Mouse (Mus musculus) heart, postnatal 14 days (tissue): ENCODE measurements around the gene Cpxm2. TPM values are rescaled to one million over a fixed set of nuclear protein-coding genes. Genes with fewer than 3 reads are reported as not detected.

Experiments
- DNase-seq, 2 experiments: peaks; one replicate each; pipeline ENCODE4 v3.0.0; 2021 to 2022
- intact Hi-C: fragments of 180-260 bp; cut with DNase I; formaldehyde crosslinking; loops from one replicate; pipeline ENCODE4 v1.15.1; 2025
- total RNA-seq, 2 experiments: library from RNA; stranded (reverse); gene quantifications; 2 replicates each; pipeline ENCODE4 v1.2.3; 2021

Cpxm2 gene
- total RNA-seq, 2 experiments from 2014 or later, result 0.74 to 0.78 TPM

DNA sequence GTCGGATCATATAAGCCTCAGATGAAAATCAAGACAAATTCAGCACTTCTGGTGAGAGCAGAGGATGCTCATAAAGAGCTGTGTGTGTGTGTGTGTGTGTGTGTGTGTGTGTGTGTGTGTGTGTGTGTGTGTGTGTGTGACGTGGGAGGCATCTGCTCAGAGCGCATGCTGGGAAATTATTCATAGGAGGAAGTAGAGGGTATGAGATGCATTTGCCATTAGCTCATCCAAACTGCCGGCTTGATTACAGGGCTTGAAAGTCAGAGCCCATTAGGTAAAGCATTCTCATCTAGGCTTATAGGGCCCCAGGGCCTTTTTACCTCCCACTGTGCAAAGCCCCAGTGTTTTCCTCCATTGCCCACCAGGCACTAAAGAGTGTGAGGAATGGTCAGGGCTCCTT, 107.9 kb downstream of the Cpxm2 start:
- no peak for DNase-seq
- intact Hi-C loops, result no loop called here

GRCm38 (mm10) chr7:132031940-132032531, 122.5 kb downstream of the Cpxm2 start:
- intact Hi-C loops, result no loop called here

DNA sequence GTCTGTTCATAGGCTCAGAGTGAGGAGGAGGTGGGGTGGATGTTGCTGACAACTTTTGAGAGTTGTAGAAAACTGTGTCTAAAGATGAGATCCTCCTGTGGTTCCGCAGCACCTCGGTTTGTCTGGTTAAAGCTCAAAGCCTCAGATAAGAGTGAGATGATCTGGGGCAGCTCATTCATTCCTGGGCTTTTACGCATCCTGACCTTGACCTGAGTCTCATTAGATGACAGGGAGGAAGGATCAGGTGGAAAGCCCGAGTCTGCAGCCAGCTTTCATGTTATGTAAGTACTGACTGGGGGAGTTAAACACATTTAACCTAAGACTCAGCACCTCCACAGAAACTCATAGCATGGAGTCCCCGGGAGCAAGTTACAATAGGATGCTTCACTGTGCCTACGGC, 127.9 kb downstream of the Cpxm2 start:
- no peak for DNase-seq

More at GRCm38 (mm10) chr7:132031940-132032531, 122.5 kb downstream of the Cpxm2 start:
- DNase-seq, result no peak

DNA sequence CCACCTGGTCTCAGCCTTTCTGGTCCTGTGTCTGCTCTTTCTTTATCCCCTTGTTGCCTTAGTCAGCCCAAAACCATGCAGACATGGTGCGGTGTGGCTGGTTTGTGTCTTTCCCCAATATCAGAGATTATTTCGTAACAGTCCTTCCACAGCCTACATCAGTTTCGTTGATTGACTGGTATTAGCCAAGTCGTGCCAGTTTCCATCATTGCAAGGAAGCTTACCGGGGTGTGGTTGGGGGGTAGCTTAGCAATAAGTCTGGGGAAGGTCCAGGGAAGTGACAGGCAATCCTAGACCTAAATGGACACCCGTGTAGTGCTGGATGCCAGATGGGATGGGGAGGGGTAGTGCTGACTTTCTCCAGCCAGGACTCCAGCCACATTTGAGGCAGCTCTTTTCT, 128.9 kb downstream of the Cpxm2 start:
- intact Hi-C loops, result no loop called here
- no peak for DNase-seq

More for the DNA sequence above, 127.9 kb downstream of the Cpxm2 start:
- intact Hi-C loops, result no loop called here

- intact Hi-C loops, result no loop called here
- no peak for DNase-seq
These were observed 138.6 kb downstream of the Cpxm2 start for GRCm38 (mm10) chr7:132015933-132016332.

DNA sequence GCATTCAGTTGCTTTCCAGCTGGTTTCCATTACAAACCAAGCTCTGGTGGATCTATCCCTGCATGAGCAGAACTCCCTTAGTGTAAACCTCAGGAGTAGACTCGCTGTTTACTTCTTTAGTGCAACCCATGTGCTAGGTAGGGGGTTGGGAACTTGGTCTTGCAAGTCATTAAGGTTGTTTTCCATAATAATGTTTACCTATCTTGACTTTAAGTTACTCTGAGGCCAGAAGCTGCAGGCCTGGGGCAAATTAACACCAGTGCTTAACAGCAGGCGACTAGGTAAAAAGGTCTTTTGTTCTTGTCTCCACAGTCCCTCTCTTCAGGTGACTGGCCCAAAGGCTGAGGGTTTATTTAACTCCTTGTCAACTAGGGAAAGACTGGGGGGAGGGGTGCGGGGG, 139.3 kb downstream of the Cpxm2 start:
- intact Hi-C loops, result no loop called here
- no peak for DNase-seq

DNA sequence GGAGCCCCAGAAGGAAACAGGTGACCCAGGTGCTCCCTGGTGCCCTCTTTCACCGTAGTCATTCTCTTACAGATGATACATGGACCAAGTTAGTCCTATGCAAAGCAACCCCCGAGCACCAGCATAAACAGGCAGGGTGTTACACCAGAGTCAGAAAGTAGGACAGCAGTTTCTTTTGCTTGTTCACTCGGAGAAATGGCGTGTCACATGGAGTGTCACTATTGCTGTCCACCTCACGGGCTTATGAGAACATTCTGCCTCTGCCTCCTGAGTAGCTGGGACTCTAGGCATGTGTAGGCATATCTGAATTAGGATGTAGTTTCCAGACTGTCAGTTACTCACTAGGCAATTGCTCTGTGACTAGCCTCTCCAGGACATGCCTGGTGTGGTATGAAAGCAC, 140.6 kb downstream of the Cpxm2 start:
- intact Hi-C loops, result no loop called here

GRCm38 (mm10) chr7:132012969-132013679, 141.4 kb downstream of the Cpxm2 start:
- intact Hi-C loops, result no loop called here
- no peak for DNase-seq

More for the DNA sequence above, 140.6 kb downstream of the Cpxm2 start:
- DNase-seq, result no peak

DNA sequence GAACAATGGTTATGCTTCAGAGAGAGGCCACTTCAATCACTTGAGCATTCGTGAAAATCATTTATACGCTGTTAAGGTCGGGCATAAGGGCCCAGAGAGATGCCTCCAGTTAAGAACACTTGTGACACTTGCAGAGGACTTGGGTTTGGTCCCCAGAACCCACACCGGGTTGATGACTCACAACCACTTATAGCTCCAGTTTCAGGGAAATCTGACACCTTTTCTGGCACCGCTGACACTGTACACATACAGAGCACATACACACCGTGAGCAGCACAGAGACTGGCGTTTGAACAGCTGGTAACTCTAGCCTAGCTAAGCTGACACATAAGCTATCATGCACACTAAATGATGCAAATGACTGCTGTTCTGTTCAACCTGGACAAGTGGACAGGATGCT, 145.5 kb downstream of the Cpxm2 start:
- intact Hi-C loops, result no loop called here

GRCm38 (mm10) chr7:132005996-132006696, 148.4 kb downstream of the Cpxm2 start:
- DNase-seq, result no peak
- intact Hi-C loops, result no loop called here

More for the DNA sequence above, 145.5 kb downstream of the Cpxm2 start:
- no peak for DNase-seq

GRCm38 (mm10) chr7:131992873-131993272, 161.7 kb downstream of the Cpxm2 start:
- intact Hi-C loops, result no loop called here
- DNase-seq, result no peak

DNA sequence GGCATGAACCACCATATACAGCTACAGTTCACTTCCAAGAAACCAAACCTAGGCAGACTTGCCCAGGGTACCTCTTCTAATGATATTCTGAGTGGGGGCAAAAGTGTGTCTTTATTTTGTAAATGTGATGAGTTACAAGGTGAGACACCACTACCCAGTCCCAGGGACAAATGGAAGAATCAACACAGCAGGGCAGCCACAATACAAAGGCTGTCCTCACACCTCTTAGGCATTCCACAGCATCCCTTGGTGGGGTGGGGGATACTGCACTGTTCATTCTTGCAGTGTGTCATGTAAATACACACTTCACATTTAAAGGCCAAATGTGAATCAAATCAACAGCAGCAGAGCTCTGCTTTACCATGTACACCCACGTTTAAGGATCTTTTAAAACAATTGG, 162.3 kb downstream of the Cpxm2 start:
- no peak for DNase-seq
- intact Hi-C loops, result no loop called here

DNA sequence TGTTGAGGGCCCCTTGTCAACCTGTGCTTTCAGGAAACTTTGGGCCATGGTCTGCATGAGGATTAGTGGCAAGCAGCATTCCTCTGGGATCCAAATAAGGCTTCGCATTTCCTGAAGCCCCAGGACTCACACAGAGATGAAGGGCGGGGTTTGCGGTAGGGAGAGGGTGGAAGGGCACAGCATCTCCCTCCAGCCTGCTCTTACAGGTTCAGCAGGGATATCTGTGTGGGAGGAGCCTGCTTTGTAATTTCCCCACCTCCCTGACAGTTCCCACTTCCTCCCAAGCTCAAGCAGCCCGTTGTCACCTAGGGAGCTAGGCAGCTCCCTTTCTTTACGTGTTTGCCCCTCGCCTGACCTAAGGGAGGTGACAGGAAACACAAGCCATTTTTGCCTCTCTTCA, 165.5 kb downstream of the Cpxm2 start:
- intact Hi-C loops, result no loop called here
- DNase-seq, result no peak

Other genes starting within 250 kb of the Cpxm2 start
- gene Gpr26, start 188.3 kb downstream of the Cpxm2 start, total RNA-seq, result not detected
- gene Chst15, start 162.5 kb upstream of the Cpxm2 start, total RNA-seq, result 10 to 100 TPM; 11.8 to 12.4 TPM